Mouse (Mus musculus): ENCODE measurements at regions not wholly inside any gene's neighbourhood (a gene's known extent, or its start where the extent isn't known, plus 50 kb on each side); places are given as distances from the start of the nearest gene placed in this dataset.
"Not testable (repeated sequence)": the region's sequence is repeated elsewhere in the genome, so short reads cannot be mapped to it uniquely, and the experiment has no call there.

DNA sequence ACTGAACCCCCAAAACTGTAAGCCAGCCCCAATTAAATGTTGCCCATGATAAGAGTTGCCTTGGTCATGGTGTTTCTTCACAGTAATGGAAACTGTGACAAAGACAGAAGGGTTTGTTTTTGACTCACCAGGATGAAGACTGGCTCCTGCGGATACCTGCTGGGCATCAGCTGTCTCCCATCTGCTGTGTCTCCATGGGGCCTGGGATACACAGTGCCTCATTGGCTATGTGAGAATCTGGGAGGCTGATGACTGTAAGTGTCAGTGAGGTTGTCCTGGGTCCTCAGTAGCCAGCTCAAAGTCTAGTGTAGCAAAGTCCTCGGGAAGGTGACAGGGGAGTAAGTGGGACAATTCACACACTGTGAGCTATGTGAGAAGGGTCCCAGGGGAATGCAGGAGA, 139.5 kb upstream of the Sfswap start:
- no peak overlapping the region for H3K27ac ChIP-seq (replicated peaks)
- H3K4me1 ChIP-seq (replicated peaks), result peaks cover 9% of the 10 kb centered on the region
- no peak for ATAC-seq (ENCODE audit: low FRiP score, low read depth)
- no peak overlapping the region for H3K9ac ChIP-seq
- no peak overlapping the region for H3K4me2 ChIP-seq
- H3K9me3 ChIP-seq, result no peaks in the 10 kb centered on the region
- 79% methylated on average over 2 of the region's 2 CpGs for WGBS
- H3K27me3 ChIP-seq, result no peaks in the 10 kb centered on the region; the same call in 1 of the 2 replicates
- no peaks in the 10 kb centered on the region for H3K36me3 ChIP-seq
- no peak overlapping the region for H3K4me3 ChIP-seq

DNA sequence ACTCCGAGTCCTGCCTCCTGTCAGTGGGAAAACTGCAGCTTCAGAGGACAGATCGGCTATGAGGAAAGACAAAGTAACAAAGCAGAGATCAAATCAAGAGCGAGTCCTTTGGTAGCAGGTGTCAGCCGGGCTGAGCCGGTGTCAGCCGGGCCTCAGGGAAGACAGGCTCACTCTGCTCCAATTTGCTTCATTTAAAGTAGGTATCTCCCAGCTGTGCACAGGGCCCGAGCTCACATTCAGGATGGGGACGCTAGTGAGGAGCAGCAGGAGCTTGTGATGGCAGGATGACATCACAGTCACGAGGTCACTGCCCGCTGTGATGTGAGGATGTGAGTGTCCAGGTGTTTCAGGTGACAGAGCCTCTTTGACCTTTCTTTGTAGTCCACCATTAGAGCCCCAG, 137.8 kb upstream of the Sfswap start:
- H3K4me3 ChIP-seq, result no peak overlapping the region
- H3K27me3 ChIP-seq, result no peaks in the 10 kb centered on the region
- H3K9ac ChIP-seq, result no peak overlapping the region
- no peaks in the 10 kb centered on the region for H3K36me3 ChIP-seq
- no peak overlapping the region for H3K4me2 ChIP-seq
- 45% methylated on average over 10 of the region's 10 CpGs for WGBS
- peaks cover 9% of the 10 kb centered on the region for H3K4me1 ChIP-seq (replicated peaks)
- ATAC-seq (ENCODE audit: low FRiP score, low read depth), result no peak
- H3K27ac ChIP-seq (replicated peaks), result no peak overlapping the region
- H3K9me3 ChIP-seq, result no peaks in the 10 kb centered on the region

DNA sequence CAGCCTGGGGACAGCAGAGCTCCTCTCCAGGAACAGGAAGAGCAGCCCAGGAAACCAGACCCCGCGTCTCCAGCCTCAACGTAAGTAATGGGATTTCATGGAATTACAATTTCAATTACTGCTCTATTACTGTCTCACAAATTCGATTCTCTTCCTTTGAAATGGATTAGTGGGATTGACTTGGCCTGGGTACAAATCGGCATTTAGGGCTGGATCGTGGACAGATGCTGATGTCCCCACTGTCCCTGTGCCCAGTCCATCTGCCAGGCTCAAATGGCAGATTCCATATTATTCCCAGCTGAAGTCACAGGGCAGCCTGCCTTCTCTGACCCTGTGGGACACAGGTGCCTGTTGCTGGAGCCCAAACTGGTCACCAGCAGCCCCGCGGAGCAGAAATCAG, 136.0 kb upstream of the Sfswap start:
- Histone ChIP-seq H3K9ac (no peak overlapping the region), H3K9me3 (no peaks in the 10 kb centered on the region), H3K4me1 (replicated peaks) (peaks cover 9% of the 10 kb centered on the region), H3K36me3 (no peaks in the 10 kb centered on the region), H3K27me3 (no peaks in the 10 kb centered on the region), H3K27ac (replicated peaks) (no peak overlapping the region), H3K4me3 (no peak overlapping the region), H3K4me2 (no peak overlapping the region)
- WGBS, result 62% methylated on average over 8 of the region's 8 CpGs
- no peak for ATAC-seq (ENCODE audit: low FRiP score, low read depth)

DNA sequence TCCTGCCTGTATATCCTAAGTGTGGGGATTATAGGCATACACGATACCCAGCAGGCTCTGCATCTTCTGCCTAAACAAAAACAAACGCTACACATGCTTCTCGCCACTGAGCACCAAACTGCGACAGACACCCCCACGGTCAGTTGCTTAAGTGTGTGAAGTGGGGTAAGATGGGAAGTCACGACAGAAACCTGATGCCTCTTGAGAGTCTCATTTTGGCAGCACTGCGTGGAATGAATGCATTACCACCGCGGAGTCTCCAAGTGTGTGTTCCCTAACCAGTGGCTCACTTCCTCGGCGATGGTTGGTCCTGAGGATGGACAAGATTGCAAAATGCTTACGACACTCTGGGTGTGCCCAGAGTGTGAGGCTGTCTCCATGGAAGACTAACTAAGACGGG, 133.8 kb upstream of the Sfswap start:
- no peaks in the 10 kb centered on the region for H3K27me3 ChIP-seq
- no peak overlapping the region for H3K27ac ChIP-seq (replicated peaks)
- ATAC-seq (ENCODE audit: low FRiP score, low read depth), result no peak
- H3K4me2 ChIP-seq, result no peak overlapping the region
- H3K36me3 ChIP-seq, result no peaks in the 10 kb centered on the region
- H3K4me3 ChIP-seq, result no peak overlapping the region
- peaks cover 9% of the 10 kb centered on the region for H3K4me1 ChIP-seq (replicated peaks)
- no peaks in the 10 kb centered on the region for H3K9me3 ChIP-seq
- WGBS, result 87% methylated on average over 13 of the region's 13 CpGs
- H3K9ac ChIP-seq, result no peak overlapping the region

DNA sequence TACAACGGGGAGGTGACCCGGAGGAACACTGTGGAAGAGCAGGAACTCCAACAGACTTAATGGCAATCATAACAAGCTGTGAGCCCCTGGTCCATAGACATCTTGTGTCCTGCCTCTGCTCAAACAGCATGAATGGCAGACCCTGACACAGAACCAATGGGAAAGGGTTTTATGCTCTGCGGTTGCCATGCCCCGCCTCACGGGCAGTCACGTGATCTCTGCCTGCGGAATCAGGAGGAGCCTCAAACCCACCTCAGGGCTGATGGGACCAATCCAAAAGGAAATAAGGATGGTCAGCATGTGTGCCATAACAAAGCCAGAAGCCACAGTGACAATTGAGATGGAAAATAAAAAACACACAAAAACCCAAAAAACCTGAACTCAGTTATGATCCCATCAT, 120.2 kb upstream of the Sfswap start:
- H3K4me2 ChIP-seq, result no peak overlapping the region
- no peak overlapping the region for H3K4me3 ChIP-seq
- no peaks in the 10 kb centered on the region for H3K4me1 ChIP-seq (replicated peaks)
- H3K9me3 ChIP-seq, result no peaks in the 10 kb centered on the region
- H3K9ac ChIP-seq, result no peak overlapping the region
- no peaks in the 10 kb centered on the region for H3K36me3 ChIP-seq
- no peak for ATAC-seq (ENCODE audit: low FRiP score, low read depth)
- H3K27ac ChIP-seq (replicated peaks), result no peak overlapping the region
- WGBS, result 94% methylated on average over 7 of the region's 7 CpGs
- H3K27me3 ChIP-seq, result no peaks in the 10 kb centered on the region

DNA sequence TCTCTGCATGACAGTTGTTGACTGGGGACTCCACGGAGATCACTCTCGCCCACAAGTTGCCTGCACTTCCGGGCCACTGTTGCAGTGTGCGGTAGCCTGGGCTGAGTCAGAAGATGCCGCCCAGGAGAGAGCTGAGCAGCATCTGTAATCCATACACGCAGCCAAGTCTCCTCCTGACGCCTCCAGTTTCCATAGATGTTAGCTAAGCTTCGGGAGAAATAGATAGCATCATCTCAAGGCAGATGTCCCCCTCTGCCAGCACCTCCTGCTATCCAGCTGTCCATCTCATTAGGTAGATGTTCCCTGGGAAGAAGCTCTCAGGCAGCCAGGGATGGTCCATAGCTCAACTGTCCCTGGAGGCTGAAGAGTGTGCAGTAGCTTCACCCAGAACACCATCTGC, 116.0 kb upstream of the Sfswap start:
- no peak overlapping the region for H3K9ac ChIP-seq
- WGBS, result 95% methylated on average over 8 of the region's 8 CpGs
- H3K36me3 ChIP-seq, result no peaks in the 10 kb centered on the region
- H3K4me2 ChIP-seq, result no peak overlapping the region
- H3K4me1 ChIP-seq (replicated peaks), result 0 out of 2 replicates have a peak, but pooled peaks cover 2% of the 10 kb centered on the region
- H3K4me3 ChIP-seq, result no peak overlapping the region
- no peak for ATAC-seq (ENCODE audit: low FRiP score, low read depth)
- H3K9me3 ChIP-seq, result no peaks in the 10 kb centered on the region
- H3K27ac ChIP-seq (replicated peaks), result no peak overlapping the region
- no peaks in the 10 kb centered on the region for H3K27me3 ChIP-seq

DNA sequence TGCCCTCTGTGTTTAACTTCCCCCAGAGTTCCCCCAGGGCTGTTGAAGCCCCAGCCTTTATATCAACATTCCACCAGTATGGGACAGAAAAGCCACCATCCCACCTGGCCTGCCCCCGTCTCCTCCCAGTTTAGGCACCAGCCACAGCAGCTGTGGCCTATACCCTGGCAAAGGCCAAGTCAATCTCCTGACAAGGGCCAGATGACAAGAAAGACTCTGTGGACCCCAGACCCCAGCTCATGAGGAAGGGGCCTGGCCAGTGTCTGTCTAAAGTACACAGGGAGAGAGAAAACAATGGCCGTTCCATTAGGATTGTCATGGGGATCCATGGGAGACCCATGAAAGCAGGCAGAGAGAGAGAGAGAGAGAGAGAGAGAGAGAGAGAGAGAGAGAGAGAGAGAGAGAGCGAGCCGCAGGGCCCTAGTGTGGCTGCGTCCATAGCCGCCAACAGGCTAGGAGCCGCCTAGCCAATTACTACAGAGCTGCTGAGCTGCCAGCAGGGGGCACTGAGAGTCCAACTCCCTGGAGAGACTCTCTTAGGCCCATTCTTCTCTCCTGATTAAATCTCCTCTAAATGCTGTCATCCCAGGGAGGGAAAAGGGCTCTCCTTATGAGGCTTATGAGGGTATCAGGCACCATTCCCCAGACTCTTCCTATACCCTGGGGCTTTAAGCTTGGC, 114.9 kb upstream of the Sfswap start:
- H3K9ac ChIP-seq; H3K4me1 ChIP-seq (replicated peaks); H3K4me3 ChIP-seq; H3K4me2 ChIP-seq; H3K36me3 ChIP-seq; H3K27ac ChIP-seq (replicated peaks); H3K27me3 ChIP-seq; H3K9me3 ChIP-seq: not testable (repeated sequence)
- WGBS, result 58% methylated on average over 2 of the region's 7 CpGs
- ATAC-seq (ENCODE audit: low FRiP score, low read depth), result peak; percentile 87

DNA sequence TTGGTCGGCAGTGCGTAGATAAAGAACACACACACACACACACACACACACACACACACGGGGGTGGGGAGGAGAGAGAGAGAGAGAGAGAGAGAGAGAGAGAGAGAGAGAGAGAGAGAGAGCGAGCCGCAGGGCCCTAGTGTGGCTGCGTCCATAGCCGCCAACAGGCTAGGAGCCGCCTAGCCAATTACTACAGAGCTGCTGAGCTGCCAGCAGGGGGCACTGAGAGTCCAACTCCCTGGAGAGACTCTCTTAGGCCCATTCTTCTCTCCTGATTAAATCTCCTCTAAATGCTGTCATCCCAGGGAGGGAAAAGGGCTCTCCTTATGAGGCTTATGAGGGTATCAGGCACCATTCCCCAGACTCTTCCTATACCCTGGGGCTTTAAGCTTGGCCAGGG, 114.3 kb upstream of the Sfswap start:
- H3K36me3 ChIP-seq; H3K9ac ChIP-seq; H3K27me3 ChIP-seq; H3K27ac ChIP-seq (replicated peaks); H3K9me3 ChIP-seq; H3K4me1 ChIP-seq (replicated peaks); H3K4me3 ChIP-seq; H3K4me2 ChIP-seq: not testable (repeated sequence)
- WGBS, result no CpG with 5 or more reads among the region's 8 CpGs
- ATAC-seq (ENCODE audit: low FRiP score, low read depth), result peak; percentile 86

DNA sequence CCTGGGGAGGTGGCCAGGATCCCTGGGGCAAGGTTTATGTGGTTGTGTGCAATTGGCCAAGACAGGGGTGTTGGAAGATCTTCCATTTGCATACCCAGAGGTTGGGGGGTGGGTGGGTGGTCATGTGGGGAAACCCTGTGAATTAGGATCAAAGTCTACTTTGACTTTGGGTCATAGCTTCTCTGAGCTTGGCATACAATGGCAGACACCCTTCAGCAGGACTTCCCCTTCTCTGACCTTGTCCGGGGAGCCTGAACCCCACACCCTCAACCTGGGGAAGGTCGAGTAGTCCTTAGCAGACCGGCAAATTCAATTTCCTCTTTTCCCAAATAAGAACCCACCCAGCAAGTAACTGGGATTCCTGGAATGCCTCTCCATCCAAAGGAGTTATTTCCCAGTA, 113.7 kb upstream of the Sfswap start:
- ATAC-seq (ENCODE audit: low FRiP score, low read depth), result no peak
- no peak overlapping the region for H3K9ac ChIP-seq
- H3K27ac ChIP-seq (replicated peaks), result no peak overlapping the region
- no peak overlapping the region for H3K4me2 ChIP-seq
- H3K36me3 ChIP-seq, result no peaks in the 10 kb centered on the region
- H3K27me3 ChIP-seq, result no peaks in the 10 kb centered on the region
- H3K4me1 ChIP-seq (replicated peaks), result 0 out of 2 replicates have a peak, but pooled peaks cover 6% of the 10 kb centered on the region
- WGBS, result 73% methylated on average over 3 of the region's 3 CpGs
- H3K4me3 ChIP-seq, result no peak overlapping the region
- H3K9me3 ChIP-seq, result no peaks in the 10 kb centered on the region

DNA sequence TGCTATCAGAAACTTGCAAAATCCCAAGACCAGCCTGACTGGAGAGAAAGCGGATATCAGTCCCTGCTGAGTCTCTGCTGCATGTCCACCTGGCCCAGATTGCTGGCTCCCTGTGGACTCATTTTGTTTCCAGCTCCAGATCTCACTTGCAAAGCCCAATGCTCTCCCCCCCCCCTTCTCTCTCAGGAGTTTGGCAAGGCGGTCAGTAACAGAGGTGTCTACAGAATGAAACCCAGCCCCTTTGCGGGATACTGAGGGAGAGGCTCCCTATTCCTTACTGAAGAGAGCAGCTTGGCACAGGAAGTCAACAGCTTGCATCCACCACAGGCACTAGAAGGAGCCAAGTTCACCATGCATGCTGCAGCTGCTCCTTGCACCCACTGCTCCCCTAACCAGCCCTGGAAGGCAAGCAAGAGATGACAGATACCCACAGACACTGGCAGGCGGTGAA, 110.1 kb upstream of the Sfswap start:
- no peak overlapping the region for H3K4me3 ChIP-seq
- no peaks in the 10 kb centered on the region for H3K27me3 ChIP-seq
- no peaks in the 10 kb centered on the region for H3K9me3 ChIP-seq
- no peaks in the 10 kb centered on the region for H3K36me3 ChIP-seq
- 59% methylated on average over 4 of the region's 4 CpGs for WGBS
- no peak overlapping the region for H3K9ac ChIP-seq
- H3K4me2 ChIP-seq, result no peak overlapping the region
- no peak overlapping the region for H3K27ac ChIP-seq (replicated peaks)
- no peak; the same call in 1 of the 2 replicates for ATAC-seq (ENCODE audit: low FRiP score, low read depth)
- H3K4me1 ChIP-seq (replicated peaks), result 0 out of 2 replicates have a peak, but pooled peaks cover 6% of the 10 kb centered on the region

DNA sequence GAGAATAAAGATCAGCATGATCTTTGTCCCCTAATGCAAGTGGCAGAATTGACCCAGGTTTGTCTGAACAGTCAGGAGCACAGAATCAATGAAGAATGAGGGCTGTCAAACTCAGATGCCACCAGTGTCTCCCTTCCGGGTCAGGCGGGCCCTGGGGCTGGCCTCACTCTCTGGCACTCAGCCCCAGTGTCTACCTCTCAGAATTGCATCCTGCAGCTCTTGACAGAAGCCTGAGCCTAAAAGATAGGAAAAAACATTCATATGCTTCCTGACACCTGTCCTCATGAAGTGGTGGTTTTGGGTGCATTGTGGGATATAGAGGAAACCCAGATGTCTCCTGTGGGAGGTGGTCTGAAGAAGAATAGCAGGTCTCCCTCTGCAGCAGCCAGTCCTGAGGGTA, 107.9 kb upstream of the Sfswap start:
- H3K4me3 ChIP-seq, result no peak overlapping the region
- no peaks in the 10 kb centered on the region for H3K36me3 ChIP-seq
- 86% methylated on average over 2 of the region's 2 CpGs for WGBS
- H3K4me2 ChIP-seq, result no peak overlapping the region
- no peak overlapping the region for H3K9ac ChIP-seq
- H3K4me1 ChIP-seq (replicated peaks), result 0 out of 2 replicates have a peak, but pooled peaks cover 6% of the 10 kb centered on the region
- no peaks in the 10 kb centered on the region for H3K9me3 ChIP-seq
- no peak for ATAC-seq (ENCODE audit: low FRiP score, low read depth)
- no peak overlapping the region for H3K27ac ChIP-seq (replicated peaks)
- no peaks in the 10 kb centered on the region for H3K27me3 ChIP-seq

DNA sequence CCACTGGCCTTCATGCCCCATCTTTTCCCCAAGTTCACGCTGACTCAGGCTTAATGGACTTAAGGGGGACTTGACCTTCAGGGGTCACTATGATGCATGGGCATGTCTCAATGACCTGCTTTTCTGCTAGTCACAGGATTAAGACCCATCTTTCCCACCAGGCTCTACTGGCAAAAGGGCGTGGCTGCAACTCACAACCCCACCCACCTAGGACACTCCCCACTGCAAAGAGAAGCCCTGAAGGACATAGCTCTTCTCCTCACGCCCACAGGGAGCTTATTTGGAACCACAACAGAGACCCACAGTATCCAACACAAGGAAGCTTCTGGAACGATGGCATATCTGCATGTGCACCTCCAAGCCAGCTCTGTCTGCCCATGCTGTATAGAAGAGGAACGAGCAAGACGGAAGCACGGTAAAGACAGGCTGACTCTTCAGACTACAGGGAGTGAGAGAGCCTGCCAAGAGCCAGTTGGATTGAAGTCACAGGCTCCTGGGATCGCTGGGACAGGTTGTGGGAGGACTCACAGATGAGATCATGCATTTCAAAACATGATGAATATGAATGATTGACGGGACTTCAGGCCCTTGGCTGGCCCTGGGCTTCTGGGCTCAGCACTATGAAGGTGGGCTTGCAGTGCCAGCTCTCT, 107.3 kb upstream of the Sfswap start:
- Histone ChIP-seq H3K27me3 (no peaks in the 10 kb centered on the region), H3K27ac (replicated peaks) (no peak overlapping the region), H3K4me2 (no peak overlapping the region), H3K4me3 (no peak overlapping the region), H3K36me3 (no peaks in the 10 kb centered on the region), H3K9me3 (no peaks in the 10 kb centered on the region), H3K9ac (no peak overlapping the region), H3K4me1 (replicated peaks) (0 out of 2 replicates have a peak, but pooled peaks cover 4% of the 10 kb centered on the region)
- WGBS, result 75% methylated on average over 9 of the region's 9 CpGs
- ATAC-seq (ENCODE audit: low FRiP score, low read depth), result no peak

Data from hindbrain, embryonic 15.5 days (tissue).